Mouse (Mus musculus): ENCODE data around the gene Mgst1. TPM values are rescaled to one million over a fixed set of nuclear protein-coding genes. Genes with fewer than 3 reads are reported as not detected.

Gene Mgst1
- polyA plus RNA-seq, 1 experiment from 2014 or later: 64.2 TPM

Other genes with a start within 250 kb of the Mgst1 start
- gene Slc15a5, start 60.4 kb upstream of the Mgst1 start, polyA plus RNA-seq (2014; fragmentation: Nextera tagmentation; extraction: Ambion mirVana): 0.07 TPM in 1 of 2 replicates, not detected in the other